Mouse (Mus musculus) embryonic facial prominence, embryonic 13.5 days (tissue): ENCODE measurements around the gene Ap1m1. TPM values are rescaled to one million over a fixed set of nuclear protein-coding genes. Genes with fewer than 3 reads are reported as not detected.

Experiments
- ATAC-seq: fragments of 200-750 bp; cut with Nextera tagmentation; 2 replicates; pipeline ENCODE4 v1.8.0; 2017; ENCODE audit warnings: low read depth; ENCODE audit not compliant: insufficient number of reproducible peaks, insufficient read depth, low FRiP score, low TSS enrichment
- H3K27ac ChIP-seq: fragments of 300-500 bp; sonication (generic); 2 replicates; pipeline ENCODE4 v1.5.1; 2015; ENCODE audit warnings: moderate library complexity, mild to moderate bottlenecking, inconsistent platforms
- H3K27me3 ChIP-seq: fragments of 300-500 bp; sonication (generic); 2 replicates; pipeline ENCODE4 v1.6.1; 2015; ENCODE audit warnings: mild to moderate bottlenecking, inconsistent platforms
- H3K36me3 ChIP-seq: fragments of 300-500 bp; sonication (generic); 2 replicates; pipeline ENCODE4 v1.6.1; 2015; ENCODE audit warnings: mild to moderate bottlenecking, inconsistent platforms
- H3K4me1 ChIP-seq: fragments of 300-500 bp; sonication (generic); 2 replicates; pipeline ENCODE4 v1.6.1; 2015; ENCODE audit warnings: inconsistent platforms
- H3K4me2 ChIP-seq: fragments of 300-500 bp; sonication (generic); 2 replicates; pipeline ENCODE4 v1.6.1; 2015; ENCODE audit warnings: moderate library complexity, mild to moderate bottlenecking, inconsistent platforms
- H3K4me3 ChIP-seq: fragments of 300-500 bp; sonication (generic); 2 replicates; pipeline ENCODE4 v1.5.1; 2015; ENCODE audit warnings: mild to moderate bottlenecking, inconsistent platforms
- H3K9ac ChIP-seq: fragments of 300-500 bp; sonication (generic); 2 replicates; pipeline ENCODE4 v1.6.1; 2015; ENCODE audit warnings: mild to moderate bottlenecking, inconsistent platforms
- H3K9me3 ChIP-seq: fragments of 300-500 bp; sonication (generic); 2 replicates; pipeline ENCODE4 v1.6.1; 2016; ENCODE audit warnings: inconsistent platforms
- WGBS: fragments of 180-500 bp; shearing (Covaris S2); methylation state at CpG from one replicate; pipeline ENCODE4 v1.1.7; 2015; ENCODE audit warnings: mixed read lengths; 5-methylcytosine and 5-hydroxymethylcytosine counted together
- polyA plus RNA-seq: library from polyadenylated mRNA; unstranded; fragments of >200 nt; fragmentation: Nextera tagmentation; extraction: Ambion mirVana; gene quantifications from 2 replicates; pipeline ENCODE4 v1.2.1, GENCODE M21; 2015

Gene Ap1m1
- polyA plus RNA-seq, 1 experiment from 2014 or later: 126 TPM

- no peak overlapping the region for H3K27ac ChIP-seq
- no peaks in the 10 kb centered on the region for H3K4me1 ChIP-seq
- no peaks in the 10 kb centered on the region for H3K9me3 ChIP-seq
- no peaks in the 10 kb centered on the region for H3K27me3 ChIP-seq
- WGBS: 11% methylated on average over 3 of the region's 3 CpGs
- no peaks in the 10 kb centered on the region for H3K36me3 ChIP-seq
- no peak overlapping the region for H3K4me3 ChIP-seq
- H3K9ac ChIP-seq: no peak overlapping the region
- no peak overlapping the region for H3K4me2 ChIP-seq
- no peak for ATAC-seq
Observed at GRCm38 (mm10) chr8:72272361-72272760, 32.5 kb downstream of the Ap1m1 start.

GRCm38 (mm10) chr8:72273111-72273770 is 33.4 kb downstream of the Ap1m1 start:
- ATAC-seq: no peak
- no peaks in the 10 kb centered on the region for H3K4me1 ChIP-seq
- no peak overlapping the region for H3K27ac ChIP-seq
- H3K36me3 ChIP-seq: no peaks in the 10 kb centered on the region
- no peaks in the 10 kb centered on the region for H3K9me3 ChIP-seq
- H3K9ac ChIP-seq: no peak overlapping the region
- H3K27me3 ChIP-seq: no peaks in the 10 kb centered on the region
- H3K4me2 ChIP-seq: no peak overlapping the region
- no peak overlapping the region for H3K4me3 ChIP-seq
- WGBS: 71% methylated on average over 1 of the region's 1 CpGs

GRCm38 (mm10) chr8:72273807-72274206 is 34.0 kb downstream of the Ap1m1 start:
- no peak overlapping the region for H3K27ac ChIP-seq
- no peak overlapping the region for H3K9ac ChIP-seq
- no peak overlapping the region for H3K4me3 ChIP-seq
- 75% methylated on average over 5 of the region's 5 CpGs for WGBS
- no peaks in the 10 kb centered on the region for H3K9me3 ChIP-seq
- no peaks in the 10 kb centered on the region for H3K4me1 ChIP-seq
- no peak overlapping the region for H3K4me2 ChIP-seq
- H3K27me3 ChIP-seq: no peaks in the 10 kb centered on the region
- ATAC-seq: no peak
- no peaks in the 10 kb centered on the region for H3K36me3 ChIP-seq

- Histone ChIP-seq H3K36me3 (no peaks in the 10 kb centered on the region), H3K4me3 (no peak overlapping the region), H3K9me3 (no peaks in the 10 kb centered on the region), H3K27ac (no peak overlapping the region), H3K27me3 (no peaks in the 10 kb centered on the region), H3K9ac (no peak overlapping the region), H3K4me1 (no peaks in the 10 kb centered on the region), H3K4me2 (no peak overlapping the region)
- no peak for ATAC-seq
- 74% methylated on average over 3 of the region's 3 CpGs for WGBS
Observed at GRCm38 (mm10) chr8:72277244-72277643, 37.4 kb downstream of the Ap1m1 start.

- Histone ChIP-seq H3K4me3 (no peak overlapping the region), H3K4me1 (no peaks in the 10 kb centered on the region), H3K27me3 (no peaks in the 10 kb centered on the region), H3K4me2 (no peak overlapping the region), H3K36me3 (no peaks in the 10 kb centered on the region), H3K9ac (no peak overlapping the region), H3K27ac (no peak overlapping the region), H3K9me3 (no peaks in the 10 kb centered on the region)
- 77% methylated on average over 7 of the region's 7 CpGs for WGBS
- no peak for ATAC-seq
Observed at GRCm38 (mm10) chr8:72279151-72279550, 39.3 kb downstream of the Ap1m1 start.

GRCm38 (mm10) chr8:72281634-72282033 is 41.8 kb downstream of the Ap1m1 start:
- no peak for ATAC-seq
- WGBS: 35% methylated on average over 3 of the region's 3 CpGs
- no peaks in the 10 kb centered on the region for H3K27me3 ChIP-seq
- no peaks in the 10 kb centered on the region for H3K36me3 ChIP-seq
- 0 out of 2 replicates have a peak overlapping the region, but pooled peaks have one; percentile 48 for H3K27ac ChIP-seq
- H3K4me2 ChIP-seq: no peak overlapping the region
- no peaks in the 10 kb centered on the region for H3K9me3 ChIP-seq
- no peaks in the 10 kb centered on the region for H3K4me1 ChIP-seq
- H3K4me3 ChIP-seq: no peak overlapping the region
- H3K9ac ChIP-seq: no peak overlapping the region

GRCm38 (mm10) chr8:72285285-72285684 is 45.5 kb downstream of the Ap1m1 start:
- Histone ChIP-seq H3K27me3 (no peaks in the 10 kb centered on the region), H3K36me3 (no peaks in the 10 kb centered on the region), H3K4me1 (no peaks in the 10 kb centered on the region), H3K4me2 (no peak overlapping the region), H3K4me3 (no peak overlapping the region), H3K27ac (no peak overlapping the region), H3K9ac (no peak overlapping the region), H3K9me3 (no peaks in the 10 kb centered on the region)
- ATAC-seq: no peak
- WGBS: 66% methylated on average over 4 of the region's 4 CpGs

GRCm38 (mm10) chr8:72289051-72289450 is 49.2 kb downstream of the Ap1m1 start:
- Histone ChIP-seq H3K27me3 (no peaks in the 10 kb centered on the region), H3K9ac (no peak overlapping the region), H3K4me2 (no peak overlapping the region), H3K4me1 (no peaks in the 10 kb centered on the region), H3K4me3 (no peak overlapping the region), H3K9me3 (no peaks in the 10 kb centered on the region), H3K36me3 (no peaks in the 10 kb centered on the region), H3K27ac (no peak overlapping the region)
- no peak for ATAC-seq

GRCm38 (mm10) chr8:72291104-72291503 is 51.3 kb downstream of the Ap1m1 start:
- WGBS: 78% methylated on average over 2 of the region's 2 CpGs
- Histone ChIP-seq H3K4me1 (peaks cover 17% of the 10 kb centered on the region), H3K27me3 (no peaks in the 10 kb centered on the region), H3K4me2 (no peak overlapping the region), H3K27ac (no peak overlapping the region), H3K36me3 (no peaks in the 10 kb centered on the region), H3K9ac (no peak overlapping the region), H3K4me3 (no peak overlapping the region), H3K9me3 (no peaks in the 10 kb centered on the region)
- ATAC-seq: no peak

- H3K9me3 ChIP-seq: no peaks in the 10 kb centered on the region
- no peaks in the 10 kb centered on the region for H3K36me3 ChIP-seq
- peaks cover 17% of the 10 kb centered on the region for H3K4me1 ChIP-seq
- no peak for ATAC-seq
- H3K9ac ChIP-seq: no peak overlapping the region
- no peak overlapping the region for H3K4me3 ChIP-seq
- H3K27ac ChIP-seq: no peak overlapping the region
- H3K4me2 ChIP-seq: no peak overlapping the region
- H3K27me3 ChIP-seq: no peaks in the 10 kb centered on the region
Observed at GRCm38 (mm10) chr8:72293309-72293708, 53.5 kb downstream of the Ap1m1 start.

GRCm38 (mm10) chr8:72295125-72295524 is 55.3 kb downstream of the Ap1m1 start:
- ATAC-seq: no peak
- H3K27me3 ChIP-seq: no peaks in the 10 kb centered on the region
- H3K4me1 ChIP-seq: peaks cover 17% of the 10 kb centered on the region
- WGBS: 64% methylated on average over 3 of the region's 3 CpGs
- H3K9ac ChIP-seq: 0 out of 2 replicates have a peak overlapping the region, but pooled peaks have one; percentile 32
- no peaks in the 10 kb centered on the region for H3K36me3 ChIP-seq
- no peak overlapping the region for H3K4me3 ChIP-seq
- H3K27ac ChIP-seq: peak overlapping the region; percentile 76
- H3K4me2 ChIP-seq: no peak overlapping the region
- no peaks in the 10 kb centered on the region for H3K9me3 ChIP-seq

GRCm38 (mm10) chr8:72295679-72296078 is 55.9 kb downstream of the Ap1m1 start:
- Histone ChIP-seq H3K27ac (peak overlapping the region; percentile 76), H3K4me1 (peaks cover 17% of the 10 kb centered on the region), H3K27me3 (no peaks in the 10 kb centered on the region), H3K4me2 (peak overlapping the region; percentile 18), H3K9me3 (no peaks in the 10 kb centered on the region), H3K4me3 (no peak overlapping the region), H3K9ac (0 out of 2 replicates have a peak overlapping the region, but pooled peaks have one; percentile 32), H3K36me3 (no peaks in the 10 kb centered on the region)
- ATAC-seq: peak; percentile 72
- WGBS: 42% methylated on average over 8 of the region's 8 CpGs
